Mouse (Mus musculus): ENCODE data around the gene Spag7.

The Spag7 gene

DNA sequence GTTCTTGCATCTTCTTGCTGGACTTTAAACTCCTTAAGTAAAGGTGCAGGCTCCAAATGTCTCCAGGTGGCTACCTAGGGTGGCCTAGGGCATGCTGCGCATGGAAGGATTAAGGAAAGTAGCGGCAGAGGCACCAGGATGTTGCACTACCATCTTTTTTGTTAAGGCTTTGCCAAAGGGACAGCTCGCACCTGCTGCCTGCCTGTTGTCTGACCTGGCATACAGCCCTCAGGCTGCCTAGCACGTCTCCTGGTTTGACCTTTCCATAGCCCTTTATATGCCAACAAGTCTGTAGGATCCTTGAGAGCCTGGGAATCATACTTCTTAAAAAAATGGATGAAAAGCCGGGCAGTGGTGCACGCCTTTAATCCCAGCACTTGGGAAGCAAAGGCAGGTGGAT, 26.2 kb downstream of the Spag7 start:
- no peak for DNase-seq (ENCODE audit: low spot score in 2 of 2)

DNA sequence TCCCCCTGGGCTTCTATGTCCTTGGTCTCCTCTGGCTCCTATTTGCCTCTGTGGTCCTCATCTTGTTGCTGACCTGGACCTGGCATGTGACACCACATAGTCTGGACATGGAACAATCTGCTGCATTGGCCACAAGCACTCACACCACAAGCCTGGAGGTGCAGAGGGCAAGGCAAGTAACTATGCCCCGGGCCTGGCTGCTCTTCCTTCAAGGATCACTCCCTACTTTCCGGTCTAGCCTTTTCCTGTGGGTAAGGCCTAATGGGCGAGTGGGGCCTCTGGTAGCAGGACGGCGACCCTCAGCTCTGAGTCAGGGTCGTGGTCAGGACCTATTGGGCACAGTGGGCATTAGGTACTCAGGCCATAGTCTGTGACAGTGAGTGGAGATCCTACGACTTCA, 28.0 kb downstream of the Spag7 start:
- no peak for DNase-seq (ENCODE audit: low spot score in 2 of 2)

- no peak for DNase-seq (ENCODE audit: low spot score in 2 of 2)
These were observed 29.2 kb downstream of the Spag7 start for GRCm38 (mm10) chr11:70639976-70640375.

- no peak for DNase-seq (ENCODE audit: low spot score in 2 of 2)
These were observed 30.4 kb downstream of the Spag7 start, which contains the start of gene Gp1ba for GRCm38 (mm10) chr11:70638714-70639278. Gp1ba (plus strand) TSS chr11:70639122.

DNA sequence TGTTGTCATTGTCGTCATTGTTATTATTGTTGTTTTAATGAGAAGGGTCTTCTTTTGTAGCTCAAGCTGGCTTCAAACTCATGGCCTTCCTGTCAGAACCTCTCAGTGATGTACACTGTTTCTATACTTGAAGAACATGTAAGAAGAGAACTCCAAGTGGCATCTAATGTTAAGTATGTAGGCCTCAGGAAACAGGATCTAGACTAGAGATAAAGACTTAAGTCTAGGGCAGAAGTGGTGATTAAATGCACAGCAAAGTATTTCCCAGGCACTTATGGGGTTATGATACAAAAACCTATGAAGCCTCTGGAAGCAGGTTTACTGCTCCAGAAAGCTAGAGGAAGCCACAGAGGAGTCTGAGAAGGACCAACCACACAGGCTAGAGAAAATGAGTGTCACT, 30.9 kb downstream of the Spag7 start:
- no peak for DNase-seq (ENCODE audit: low spot score in 2 of 2)

- no peak for DNase-seq (ENCODE audit: low spot score in 2 of 2)
These were observed 31.5 kb downstream of the Spag7 start for GRCm38 (mm10) chr11:70637764-70638163.

GRCm38 (mm10) chr11:70635601-70636000, 33.6 kb downstream of the Spag7 start:
- DNase-seq (ENCODE audit: low spot score in 2 of 2), result no peak

DNA sequence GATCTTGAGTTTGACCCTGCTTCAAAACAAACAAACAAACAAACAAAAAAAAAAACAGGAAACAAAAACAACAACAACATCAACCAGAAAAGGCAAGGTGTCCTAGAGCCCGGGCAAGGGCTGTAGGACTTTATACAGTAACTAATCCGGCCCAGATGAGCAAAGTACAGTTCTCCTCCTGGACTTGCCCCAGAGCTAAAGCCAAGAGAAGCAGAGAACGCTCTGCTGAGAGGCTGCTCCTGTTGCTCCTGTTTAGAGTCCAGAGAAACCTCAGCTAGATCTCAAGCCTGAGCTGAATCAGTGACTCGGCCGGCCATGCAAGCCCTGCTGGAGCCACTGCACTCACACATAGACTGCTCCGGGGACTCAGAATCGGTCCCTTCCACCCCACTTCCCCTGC, 39.1 kb downstream of the Spag7 start:
- DNase-seq (ENCODE audit: low spot score in 2 of 2), result no peak

- DNase-seq (ENCODE audit: low spot score in 2 of 2), result peak in 1 of 2 experiments; percentile 50
These were observed 39.7 kb downstream of the Spag7 start for GRCm38 (mm10) chr11:70629557-70629956.

DNA sequence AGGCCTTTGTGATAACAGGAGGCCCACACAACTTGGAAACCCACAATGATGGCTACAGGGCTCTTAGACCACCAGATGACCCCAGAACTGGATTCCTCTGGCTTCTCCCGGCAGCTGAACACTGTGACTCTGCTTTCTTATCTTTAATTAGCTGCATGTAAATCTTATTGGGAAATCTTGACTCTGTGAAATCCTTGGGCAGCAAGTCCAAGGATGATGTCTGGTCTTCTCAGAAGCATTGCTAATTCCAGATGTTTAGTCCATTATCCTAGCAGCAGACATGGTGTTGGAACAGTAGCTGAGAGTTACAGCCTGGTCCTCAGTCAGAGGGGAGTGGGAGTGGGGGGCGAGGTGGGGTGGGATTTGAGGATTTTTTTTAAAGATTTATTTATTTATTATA, 40.8 kb downstream of the Spag7 start:
- DNase-seq (ENCODE audit: low spot score in 2 of 2), result no peak

- no peak for DNase-seq (ENCODE audit: low spot score in 2 of 2)
These were observed 42.3 kb downstream of the Spag7 start for GRCm38 (mm10) chr11:70626877-70627276.

DNA sequence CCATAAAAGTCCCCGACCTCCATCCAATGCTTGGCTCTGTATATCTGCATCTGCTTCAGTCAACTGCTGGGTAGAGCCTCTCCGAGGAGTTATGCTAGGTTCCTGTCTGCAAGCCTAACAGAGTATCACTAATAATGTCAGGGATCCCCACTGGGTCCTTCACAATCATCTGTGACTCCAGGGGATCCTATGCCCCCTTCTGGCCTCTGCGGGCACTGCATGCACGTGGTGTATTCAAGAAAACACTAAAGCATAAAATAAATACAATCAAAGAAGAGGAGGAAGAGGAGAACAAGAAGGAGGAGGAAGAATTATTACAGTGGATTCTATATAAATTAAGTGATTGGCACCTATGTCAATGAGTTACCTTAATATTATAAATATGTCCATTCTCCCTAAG, 43.7 kb downstream of the Spag7 start:
- peak in 1 of 2 experiments; percentile 73 for DNase-seq (ENCODE audit: low spot score in 2 of 2)

DNA sequence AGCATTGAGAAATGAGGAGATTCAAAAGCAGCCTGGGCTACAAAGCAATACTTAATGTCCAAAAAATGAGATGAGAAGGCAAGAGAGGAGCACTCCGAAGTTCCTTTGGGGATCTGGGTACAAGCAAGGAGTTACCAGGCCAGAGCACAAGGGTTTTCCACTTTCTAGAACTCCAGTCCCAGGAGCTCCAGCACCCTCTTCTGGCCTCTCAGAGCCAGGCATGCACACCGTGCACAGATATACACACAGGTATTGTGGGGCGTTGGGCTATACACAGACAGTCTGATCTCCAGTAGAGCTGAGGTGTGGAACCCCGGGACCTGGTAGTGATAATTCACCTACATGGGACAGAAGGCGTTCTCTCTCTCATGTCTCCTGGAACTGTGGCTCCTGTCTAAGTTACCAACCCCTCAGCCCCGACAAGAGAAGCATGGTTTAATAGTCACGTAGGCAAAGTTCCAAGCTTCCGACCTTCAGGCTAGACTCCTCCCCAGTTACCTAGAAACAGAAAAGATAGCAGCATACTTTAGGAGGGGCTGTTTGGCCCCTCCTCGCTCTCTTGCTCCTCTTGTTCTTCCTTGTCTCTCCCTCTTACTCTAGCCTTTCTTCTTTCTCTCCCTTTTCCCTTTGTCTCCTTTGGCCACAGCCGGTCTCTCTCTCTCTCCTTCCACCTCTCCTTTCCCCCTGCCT, 46.0 kb downstream of the Spag7 start:
- no peak for DNase-seq (ENCODE audit: low spot score in 2 of 2)

GRCm38 (mm10) chr11:70621972-70622814, 47.0 kb downstream of the Spag7 start:
- no peak for DNase-seq (ENCODE audit: low spot score in 2 of 2)

DNA sequence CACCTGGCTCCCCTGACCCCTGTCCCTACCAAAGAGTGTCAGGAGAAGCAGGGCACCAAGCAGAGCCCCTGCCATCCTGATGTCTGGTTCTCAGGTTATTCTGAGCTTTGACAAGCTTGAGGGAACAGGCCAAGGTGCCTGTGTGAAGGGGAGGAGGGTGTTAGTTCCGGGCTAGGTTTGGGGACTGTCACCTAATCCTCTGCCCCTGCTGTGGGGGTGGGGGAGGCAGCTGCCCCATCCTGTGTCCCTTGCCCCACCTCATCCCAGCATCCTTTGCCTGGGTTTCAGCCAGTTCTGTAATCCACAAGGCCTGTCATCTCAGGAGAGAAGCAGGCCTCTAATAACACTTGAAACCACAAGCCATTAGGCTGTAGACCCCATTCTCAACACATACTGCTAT, 50.1 kb downstream of the Spag7 start, which contains the start of gene Chrne:
Gene Chrne, minus strand, starts transcription at position 116 of the 400 bp plus-strand sequence.
- DNase-seq (ENCODE audit: low spot score in 2 of 2), result no peak

DNA sequence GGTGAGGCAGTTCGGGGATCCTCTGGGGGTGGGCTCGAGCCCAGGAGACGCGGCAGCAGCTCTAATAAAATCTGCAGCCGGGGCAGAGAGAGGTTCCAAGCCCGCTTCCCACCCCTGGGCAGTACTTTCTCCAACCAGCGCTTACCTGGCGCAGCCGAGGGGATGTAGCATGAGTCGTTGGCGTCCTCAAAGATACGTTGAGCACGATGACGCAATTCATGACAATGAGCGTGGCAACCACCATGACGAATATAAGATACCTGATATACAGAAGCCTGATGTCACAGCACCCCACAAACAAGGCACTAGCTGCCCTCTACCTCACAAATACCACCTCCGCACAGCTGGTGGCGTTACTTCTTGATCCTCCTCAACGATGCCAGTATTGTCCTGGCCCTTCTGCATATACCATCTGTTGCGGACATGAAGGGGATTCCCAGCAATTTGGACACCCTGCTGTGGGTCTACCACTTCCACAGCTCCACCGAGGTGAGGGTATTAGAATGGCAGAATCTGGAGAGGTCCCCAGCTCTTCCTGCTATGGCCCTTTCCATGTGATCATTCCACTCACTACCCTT, 53.6 kb downstream of the Spag7 start, which contains the start of gene 4930544D05Rik:
Gene 4930544D05Rik, plus strand, starts transcription at position 333 of the 578 bp plus-strand sequence.
- no peak for DNase-seq (ENCODE audit: low spot score in 2 of 2)

GRCm38 (mm10) chr11:70615074-70615473, 54.1 kb downstream of the Spag7 start:
- DNase-seq (ENCODE audit: low spot score in 2 of 2), result peak; percentile 58 to 69

Data from thymus, postnatal 10 days (tissue).